Mouse (Mus musculus) heart, adult 2 months (tissue): Measurements from ENCODE around the gene Pih1d3. TPM values are rescaled to one million over a fixed set of nuclear protein-coding genes. Genes with fewer than 3 reads are reported as not detected.

Experiments
- DNase-seq, 2 experiments: peaks; one replicate each; pipeline ENCODE4 v3.0.0; 2021
- H3K27ac ChIP-seq: fragments of 200-600 bp; 2 replicates; pipeline ENCODE4 v1.8.1; 2022
- H3K27me3 ChIP-seq: fragments of 200-500 bp; 2 replicates; pipeline ENCODE4 v1.6.1; 2012; ENCODE audit warnings: mild to moderate bottlenecking, low read length, inconsistent platforms, mixed read lengths; ENCODE audit not compliant: control insufficient read depth, insufficient read depth
- H3K36me3 ChIP-seq: fragments of 200-500 bp; 2 replicates; pipeline ENCODE4 v1.6.1; 2012; ENCODE audit warnings: low read length, inconsistent platforms; ENCODE audit not compliant: control insufficient read depth, insufficient read depth
- H3K4me1 ChIP-seq: fragments of 200-500 bp; 2 replicates; pipeline ENCODE4 v1.6.1; 2011; ENCODE audit warnings: low read length; ENCODE audit not compliant: control insufficient read depth, insufficient read depth
- H3K4me3 ChIP-seq: fragments of 200-600 bp; 2 replicates; pipeline ENCODE4 v1.8.1; 2022
- H3K79me2 ChIP-seq: fragments of 200-500 bp; replicated peaks from 2 replicates; pipeline ENCODE4 v1.6.1; 2012; ENCODE audit warnings: mild to moderate bottlenecking, inconsistent platforms, low read length, moderate library complexity, mixed read lengths; ENCODE audit not compliant: control insufficient read depth, insufficient read depth
- H3K9ac ChIP-seq: fragments of 200-500 bp; 2 replicates; pipeline ENCODE4 v1.6.1; 2012; ENCODE audit warnings: low read depth, mild to moderate bottlenecking, control low read depth, inconsistent platforms, low read length, mixed read lengths
- CTCF ChIP-seq: fragments of 200-600 bp; IDR thresholded peaks from 2 replicates; pipeline ENCODE4 v1.8.1; 2022; ENCODE audit warnings: antibody characterized with exemption, mild to moderate bottlenecking, moderate library complexity
- EP300 ChIP-seq: fragments of 200-500 bp; IDR thresholded peaks from 2 replicates; pipeline ENCODE4 v1.6.1; 2011; ENCODE audit warnings: low read depth, low read length, control low read depth; ENCODE audit not compliant: insufficient read depth
- POLR2A ChIP-seq: fragments of 200-500 bp; IDR thresholded peaks from 2 replicates; pipeline ENCODE4 v1.6.1; 2011; ENCODE audit warnings: mild to moderate bottlenecking, low read depth, low read length, control low read depth; ENCODE audit not compliant: insufficient read depth
- WGBS: fragments of 180-500 bp; shearing (Covaris S2); methylation state at CpG from one replicate; pipeline ENCODE4 v1.1.7; 2018; 5-methylcytosine and 5-hydroxymethylcytosine counted together
- intact Hi-C: fragments of 180-260 bp; cut with DNase I; formaldehyde crosslinking; loops from one replicate; pipeline ENCODE4 v1.15.1; 2025
- polyA plus RNA-seq: library from polyadenylated mRNA; depleted of rRNA; stranded (reverse); fragments of >200 nt; gene quantifications from 2 replicates; pipeline ENCODE4 v1.2.3, GENCODE M21; 2012; rRNA removed
- total RNA-seq, 2 experiments: library from RNA; stranded (reverse); gene quantifications; 2 replicates each; pipeline ENCODE4 v1.2.3; 2021

Pih1d3 gene
- total and polyA plus RNA-seq, 3 experiments: not detected

GRCm38 (mm10) chr1:31220599-31221250 is 1.9 kb upstream of the Pih1d3 start:
- Histone ChIP-seq H3K9ac (no peak overlapping the region), H3K4me3 (no peak overlapping the region), H3K36me3 (no peaks in the 10 kb centered on the region), H3K4me1 (no peaks in the 10 kb centered on the region), H3K79me2 (no peaks in the 10 kb centered on the region), H3K27ac (no peak overlapping the region), H3K27me3 (no peaks in the 10 kb centered on the region)
- 90% methylated on average over 4 of the region's 4 CpGs for WGBS
- intact Hi-C loops: no loop called here
- no peak for DNase-seq
- TF ChIP-seq EP300 (no peak), POLR2A (no peak), CTCF (no peak)

- no peaks in the 10 kb centered on the region for H3K79me2 ChIP-seq
- intact Hi-C loops: no loop called here
- no peak overlapping the region for H3K9ac ChIP-seq
- no peak overlapping the region for H3K27ac ChIP-seq
- H3K4me1 ChIP-seq: no peaks in the 10 kb centered on the region
- no peak overlapping the region for H3K4me3 ChIP-seq
- no peak for DNase-seq
- TF ChIP-seq POLR2A (no peak), CTCF (no peak), EP300 (no peak)
- H3K36me3 ChIP-seq: no peaks in the 10 kb centered on the region
- no peaks in the 10 kb centered on the region for H3K27me3 ChIP-seq
These were observed 10.8 kb downstream of the Pih1d3 start for GRCm38 (mm10) chr1:31233319-31234036.

GRCm38 (mm10) chr1:31260218-31260923 is 37.7 kb downstream of the Pih1d3 start:
- WGBS: 41% methylated on average over 10 of the region's 10 CpGs
- intact Hi-C loops: no loop called here
- Histone ChIP-seq H3K36me3 (no peaks in the 10 kb centered on the region), H3K9ac (no peak overlapping the region), H3K27ac (no peak overlapping the region), H3K4me1 (no peaks in the 10 kb centered on the region), H3K27me3 (no peaks in the 10 kb centered on the region), H3K79me2 (no peaks in the 10 kb centered on the region), H3K4me3 (no peak overlapping the region)
- TF ChIP-seq CTCF (no peak), EP300 (no peak), POLR2A (no peak)
- DNase-seq: no peak

Other genes starting within 250 kb of the Pih1d3 start
- not detected for gene AC153137.1, start 244.9 kb upstream of the Pih1d3 start, total RNA-seq
- gene AC153137.1, start 244.9 kb upstream of the Pih1d3 start, polyA plus RNA-seq: not detected in 2 replicates
- gene Lgsn, start 46.4 kb upstream of the Pih1d3 start, total RNA-seq: not detected
- gene Lgsn, start 46.4 kb upstream of the Pih1d3 start, polyA plus RNA-seq: not detected in 2 replicates
- gene 4931428L18Rik, start 154 bp upstream of the Pih1d3 start, total RNA-seq: not detected
- 0.16 TPM in 1 of 2 replicates, not detected in the other for gene 4931428L18Rik, start 154 bp upstream of the Pih1d3 start, polyA plus RNA-seq